Mouse (Mus musculus): ENCODE data around the gene Aoc2.
A peak's percentile ranks its signal among the peaks of the same experiment; 100 is the strongest.
"Not testable (repeated sequence)": the region's sequence is repeated elsewhere in the genome, so short reads cannot be mapped to it uniquely, and the experiment has no call there.

Gene Aoc2

DNA sequence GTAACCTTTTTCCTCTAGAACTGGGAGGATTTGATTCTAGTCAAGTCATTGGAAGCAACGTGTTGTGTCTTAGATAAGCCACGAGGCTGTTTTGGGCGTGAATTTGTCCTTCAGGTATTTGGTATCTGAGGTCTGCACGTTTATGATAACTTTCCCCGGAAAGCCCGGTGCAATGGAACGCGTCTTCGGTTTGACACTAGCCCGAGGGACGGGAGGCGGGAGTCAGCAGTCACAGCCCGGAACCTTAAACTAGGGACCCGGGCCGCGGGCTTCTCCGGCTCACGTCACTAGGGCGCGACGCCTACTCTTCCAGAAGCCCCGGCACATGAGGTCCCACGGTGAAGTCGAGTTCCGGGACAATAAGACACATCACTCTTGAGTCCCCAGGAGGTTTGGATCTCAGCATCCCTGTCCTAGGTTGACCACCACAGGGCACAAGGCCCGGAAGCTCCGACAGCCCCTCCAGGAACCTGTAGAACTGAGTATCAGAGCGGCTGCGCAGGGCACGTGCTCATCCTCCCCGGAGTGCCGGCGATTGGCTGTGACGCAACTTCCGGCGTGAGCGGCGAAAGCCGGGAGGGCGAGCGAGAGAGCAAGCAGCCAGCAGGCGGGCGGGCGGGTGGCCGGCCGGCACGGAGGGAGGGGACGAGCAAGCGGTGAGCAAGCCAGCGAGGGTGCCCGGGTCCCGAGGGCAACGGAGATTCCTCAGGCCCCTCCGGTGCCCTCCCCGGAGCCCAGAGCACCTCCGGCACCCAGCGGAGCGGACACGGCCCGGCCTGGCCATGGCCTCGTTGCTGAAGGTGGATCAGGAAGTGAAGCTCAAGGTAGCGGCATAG, 9.0 kb upstream of the Aoc2 start, which contains the start of gene Psme3:
Gene Psme3 (plus strand): TSS at position 549 of the 836 bp plus-strand sequence.
- DNase-seq (ENCODE audit: low spot score in 2 of 2) = peak; percentile 85 to 91

DNA sequence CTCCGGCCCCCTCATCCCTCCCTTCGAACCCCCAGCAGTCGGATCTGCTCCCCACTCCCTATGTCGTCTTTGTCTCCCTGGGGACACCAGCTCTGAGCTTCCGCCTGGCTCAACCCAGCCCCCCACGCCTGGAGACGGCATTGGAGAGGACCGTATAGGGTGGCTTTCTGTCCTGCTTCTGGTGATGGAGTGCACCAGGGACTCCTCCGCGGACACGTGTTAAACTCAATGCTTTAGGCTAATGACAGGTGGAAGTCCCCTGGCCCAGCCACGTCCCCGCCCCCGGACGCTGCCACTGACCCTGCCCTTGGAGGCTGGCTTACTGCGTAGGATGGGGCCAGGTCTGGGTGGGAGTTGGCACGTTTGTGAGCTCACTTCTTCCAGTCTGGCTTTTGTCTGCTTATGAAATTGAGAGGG, 8.4 kb upstream of the Aoc2 start:
- DNase-seq (ENCODE audit: low spot score in 2 of 2) = peak; percentile 39 to 55

DNA sequence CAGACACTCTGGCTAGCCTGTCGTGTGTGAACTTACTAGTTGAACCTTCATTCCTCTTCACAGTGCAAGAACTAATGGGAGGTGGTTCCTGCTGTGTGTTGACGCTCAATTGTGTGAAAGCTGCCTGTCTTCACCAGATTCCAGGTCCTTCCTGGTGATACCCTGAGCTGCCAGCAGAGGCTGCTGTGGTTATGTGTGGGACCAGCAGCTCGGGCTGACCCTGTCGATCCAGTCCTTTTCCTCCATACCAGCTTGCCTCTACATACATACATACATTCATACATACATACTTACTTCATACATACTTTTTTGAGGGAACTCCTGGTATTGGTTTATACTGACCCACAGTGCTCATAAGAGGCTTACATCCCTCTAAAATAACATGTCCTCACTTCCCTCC, 1.3 kb upstream of the Aoc2 start:
- DNase-seq (ENCODE audit: low spot score in 2 of 2) = peak in 1 of 2 experiments; percentile 43

DNA sequence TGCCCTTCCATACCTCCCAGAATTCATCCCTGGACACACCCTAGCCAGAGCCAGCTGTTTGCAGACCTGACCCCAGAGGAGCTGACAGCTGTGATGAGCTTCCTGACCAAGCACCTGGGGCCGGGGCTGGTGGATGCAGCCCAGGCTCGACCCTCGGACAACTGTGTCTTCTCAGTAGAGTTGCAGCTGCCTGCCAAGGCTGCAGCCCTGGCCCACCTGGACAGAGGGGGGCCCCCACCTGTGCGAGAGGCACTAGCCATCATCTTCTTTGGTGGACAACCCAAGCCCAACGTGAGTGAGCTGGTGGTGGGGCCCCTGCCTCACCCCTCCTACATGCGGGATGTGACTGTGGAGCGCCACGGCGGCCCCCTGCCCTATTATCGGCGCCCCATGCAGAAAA, 338 bp downstream of the Aoc2 start:
- not testable (repeated sequence) for DNase-seq (ENCODE audit: low spot score in 2 of 2)

DNA sequence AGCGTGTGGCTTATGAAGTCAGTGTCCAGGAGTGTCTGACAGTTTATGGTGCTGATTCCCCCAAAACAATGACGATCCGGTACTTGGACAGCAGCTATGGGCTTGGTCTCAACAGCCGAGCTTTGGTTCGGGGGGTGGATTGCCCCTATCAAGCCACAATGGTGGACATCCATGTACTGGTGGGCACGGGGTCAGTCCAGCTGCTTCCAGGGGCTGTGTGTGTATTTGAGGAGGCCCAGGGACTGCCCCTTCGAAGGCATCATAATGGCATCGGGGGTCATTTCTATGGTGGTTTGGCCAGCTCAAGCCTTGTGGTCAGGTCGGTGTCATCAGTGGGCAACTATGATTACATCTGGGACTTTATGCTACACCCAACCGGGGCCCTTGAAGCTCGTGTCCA, 1.3 kb downstream of the Aoc2 start:
- no peak for DNase-seq (ENCODE audit: low spot score in 2 of 2)

DNA sequence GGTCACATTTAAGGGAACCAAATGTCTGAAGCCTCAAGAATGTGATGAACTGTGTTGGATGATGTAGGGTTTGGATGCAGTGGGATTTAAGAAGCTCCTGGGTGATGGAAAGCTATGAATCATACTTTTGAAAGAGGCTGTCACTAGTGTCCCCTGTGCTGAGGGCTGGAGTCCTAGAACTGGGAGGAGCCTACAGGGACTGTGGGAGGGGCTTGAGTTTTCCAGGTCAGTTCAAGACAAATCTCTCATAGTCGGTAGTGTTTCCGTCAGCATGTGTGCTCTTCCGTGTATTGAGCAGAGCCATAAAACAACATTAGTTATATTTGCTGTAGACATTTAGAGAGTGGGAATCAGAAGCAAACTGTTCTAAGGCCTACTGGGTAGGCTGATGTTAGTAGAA, 2.4 kb downstream of the Aoc2 start:
- DNase-seq (ENCODE audit: low spot score in 2 of 2) = no peak

DNA sequence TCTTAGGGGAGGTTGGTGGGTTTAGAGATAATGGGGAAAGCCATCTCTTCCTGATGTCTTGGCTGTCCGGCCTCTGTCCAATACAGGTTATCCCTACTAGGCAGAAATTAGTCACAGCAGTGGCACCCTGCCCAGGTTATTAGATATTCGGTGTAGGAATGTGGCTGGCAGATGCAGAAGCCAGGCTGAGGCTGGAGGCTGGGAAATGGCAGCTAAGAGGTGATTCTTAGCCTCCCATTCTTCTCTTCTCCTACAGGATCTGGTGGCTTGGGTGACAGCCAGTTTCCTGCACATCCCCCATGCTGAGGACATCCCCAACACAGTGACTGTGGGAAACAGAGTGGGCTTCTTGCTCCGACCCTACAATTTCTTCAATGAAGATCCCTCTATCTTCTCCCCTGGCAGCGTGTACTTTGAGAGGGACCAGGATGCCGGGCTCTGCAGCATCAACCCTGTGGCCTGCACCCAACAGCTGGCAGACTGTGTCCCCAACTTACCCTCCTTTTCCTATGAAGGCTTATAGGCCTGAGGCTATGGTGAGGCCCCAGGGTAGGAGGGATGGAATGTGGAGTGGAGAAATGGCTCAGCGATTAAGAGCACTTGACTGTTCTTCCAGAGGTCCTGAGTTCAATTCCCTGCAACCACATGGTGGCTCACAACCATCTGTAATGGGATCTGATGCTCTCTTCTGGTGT, 4.2 kb downstream of the Aoc2 start:
- no peak for DNase-seq (ENCODE audit: low spot score in 2 of 2)

DNA sequence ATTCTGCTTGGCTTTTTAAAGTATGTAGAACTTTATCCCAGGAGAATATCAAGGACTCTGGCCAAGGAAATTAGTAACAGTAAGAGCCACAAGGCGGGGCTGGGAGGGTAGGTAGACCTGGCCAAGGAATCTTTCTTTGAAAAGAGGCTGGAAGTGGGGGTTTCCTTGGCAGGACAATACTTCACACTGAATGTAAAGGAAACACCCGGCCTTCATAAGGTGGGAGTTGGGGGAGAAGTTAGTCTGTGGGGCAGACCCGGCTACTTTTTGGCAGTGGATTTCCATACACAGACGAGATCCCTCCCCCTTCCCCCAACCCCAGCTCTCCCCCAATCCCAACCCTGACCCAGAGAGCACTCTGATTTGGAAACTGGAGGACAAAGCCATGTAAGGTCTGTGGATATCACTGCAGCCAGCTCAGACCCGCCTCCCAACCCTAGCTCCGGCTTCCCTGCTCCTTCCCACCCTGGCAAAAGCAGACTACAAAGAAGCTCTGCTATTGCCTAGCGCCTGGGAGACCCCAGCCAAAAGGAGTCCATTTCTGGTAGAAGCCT, 5.6 kb downstream of the Aoc2 start, which contains the start of gene Aoc3:
Gene Aoc3 (plus strand): TSS at position 235 of the 554 bp plus-strand sequence.
- no peak for DNase-seq (ENCODE audit: low spot score in 2 of 2)

DNA sequence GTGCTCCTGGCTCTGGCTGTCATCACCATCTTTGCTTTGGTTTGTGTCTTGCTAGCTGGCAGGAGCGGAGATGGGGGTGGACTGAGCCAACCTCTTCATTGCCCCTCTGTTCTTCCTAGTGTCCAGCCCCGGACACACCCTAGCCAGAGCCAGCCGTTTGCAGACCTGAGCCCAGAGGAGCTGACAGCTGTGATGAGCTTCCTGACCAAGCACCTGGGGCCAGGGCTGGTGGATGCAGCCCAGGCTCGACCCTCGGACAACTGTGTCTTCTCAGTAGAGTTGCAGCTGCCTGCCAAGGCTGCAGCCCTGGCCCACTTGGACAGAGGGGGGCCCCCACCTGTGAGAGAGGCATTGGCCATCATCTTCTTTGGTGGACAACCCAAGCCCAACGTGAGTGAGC, 6.1 kb downstream of the Aoc2 start:
- DNase-seq (ENCODE audit: low spot score in 2 of 2) = not testable (repeated sequence)

DNA sequence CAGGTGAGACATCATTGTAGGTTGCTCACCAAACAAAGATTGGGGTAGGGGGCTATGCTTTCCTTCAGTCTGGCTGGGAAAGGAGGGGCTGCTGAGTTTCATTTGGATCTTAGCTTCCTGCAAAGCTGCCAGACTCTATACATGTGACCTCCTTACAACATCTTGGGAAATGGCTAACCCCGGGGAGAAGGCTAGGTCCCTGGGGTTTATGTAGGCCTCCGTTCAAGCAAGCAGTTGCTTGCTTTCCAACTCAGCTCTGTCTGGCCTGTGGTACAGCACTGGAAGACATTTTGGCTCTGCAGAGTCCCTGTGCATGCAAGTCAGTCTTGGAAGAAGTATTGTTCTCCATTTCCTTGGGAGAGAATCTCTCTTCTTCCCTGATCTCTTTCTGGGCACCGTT, 7.7 kb downstream of the Aoc2 start:
- DNase-seq (ENCODE audit: low spot score in 2 of 2) = no peak

DNA sequence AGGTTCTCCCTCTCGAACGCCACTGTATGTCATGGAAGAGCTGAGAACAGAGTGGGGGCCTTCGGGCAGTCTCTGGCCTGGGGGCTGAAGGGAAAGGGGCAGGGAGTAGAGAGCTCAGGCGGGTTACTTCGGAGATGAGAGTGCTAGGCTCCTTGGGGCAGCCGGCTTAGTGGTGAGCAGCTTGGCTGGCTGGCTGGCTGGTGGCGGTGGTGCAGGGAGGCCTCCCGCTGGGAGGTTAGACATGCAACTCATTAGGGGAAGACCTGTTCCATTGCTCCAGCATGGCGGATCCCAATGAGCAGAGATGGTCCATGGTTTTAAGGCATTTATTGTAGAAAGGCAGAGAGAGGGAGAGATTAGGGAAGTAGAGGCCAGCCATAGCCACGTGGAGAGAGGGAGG, 9.2 kb downstream of the Aoc2 start:
- DNase-seq (ENCODE audit: low spot score in 2 of 2) = no peak

DNA sequence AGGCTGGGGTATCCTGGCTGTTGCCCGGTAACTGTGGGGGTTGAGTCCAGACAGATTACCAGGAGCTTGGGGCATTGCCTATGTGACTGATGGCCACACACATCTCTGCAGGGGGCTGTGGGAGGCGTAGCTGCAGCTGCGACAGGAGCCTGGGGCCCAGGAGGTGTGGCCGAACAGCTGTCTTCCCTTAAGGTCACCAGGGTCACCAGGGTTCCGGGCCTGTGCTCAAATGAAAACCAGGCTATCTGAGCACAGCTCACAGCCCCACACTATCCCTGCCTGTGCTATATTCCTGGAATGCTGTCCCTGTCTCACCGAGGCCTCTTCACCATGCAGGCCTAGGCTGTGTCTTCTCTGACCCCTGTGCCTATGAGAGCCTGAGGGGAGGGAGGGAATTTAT, 9.7 kb downstream of the Aoc2 start:
- DNase-seq (ENCODE audit: low spot score in 2 of 2) = no peak

DNA sequence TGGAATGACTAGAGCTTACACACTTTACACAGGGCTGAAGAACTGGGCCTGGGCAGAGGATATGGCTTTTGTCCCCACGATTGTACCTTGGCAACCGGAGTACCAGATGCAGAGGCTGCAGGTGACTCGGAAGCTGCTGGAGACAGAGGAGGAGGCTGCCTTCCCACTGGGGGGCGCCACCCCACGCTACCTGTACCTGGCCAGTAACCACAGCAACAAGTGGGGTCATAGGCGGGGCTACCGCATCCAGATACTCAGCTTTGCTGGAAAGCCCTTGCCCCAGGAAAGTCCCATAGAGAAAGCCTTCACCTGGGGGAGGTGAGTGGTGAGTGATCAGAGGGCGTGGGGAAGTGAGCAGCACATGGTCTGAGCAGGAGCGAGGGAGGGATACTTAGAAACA, 10.8 kb downstream of the Aoc2 start:
- no peak for DNase-seq (ENCODE audit: low spot score in 2 of 2)

DNA sequence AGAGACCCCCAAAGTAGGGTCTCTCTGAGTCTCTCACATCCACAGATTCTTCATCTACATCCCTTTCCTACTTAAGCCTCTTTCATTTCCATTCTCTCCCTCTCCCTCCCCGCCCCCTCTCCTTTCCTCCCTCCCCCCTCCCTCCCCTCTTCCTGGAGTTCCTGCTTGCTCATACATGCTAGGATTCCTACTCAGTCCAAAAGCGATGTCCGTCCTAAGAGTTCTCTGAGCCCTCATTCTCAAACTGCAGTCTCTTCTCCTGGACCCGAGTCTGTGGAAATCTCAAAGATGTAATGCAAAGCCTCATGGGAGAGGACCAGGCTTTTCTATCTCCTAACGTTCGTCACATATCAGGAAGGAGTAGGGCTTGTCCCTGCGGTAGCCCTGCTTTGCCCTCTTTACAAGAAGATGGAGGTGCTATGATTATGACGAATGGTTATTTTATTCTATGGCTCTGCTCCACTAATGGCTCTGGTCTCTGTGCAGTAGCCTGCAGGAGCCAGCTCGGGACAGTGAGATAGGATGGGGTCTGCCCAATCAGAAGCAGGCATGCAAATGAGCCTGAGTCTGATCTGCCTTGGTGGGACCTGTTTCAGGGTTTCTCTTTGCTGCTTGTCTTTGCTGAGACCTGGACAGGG, 13.4 kb downstream of the Aoc2 start:
- no peak for DNase-seq (ENCODE audit: low spot score in 2 of 2)

DNA sequence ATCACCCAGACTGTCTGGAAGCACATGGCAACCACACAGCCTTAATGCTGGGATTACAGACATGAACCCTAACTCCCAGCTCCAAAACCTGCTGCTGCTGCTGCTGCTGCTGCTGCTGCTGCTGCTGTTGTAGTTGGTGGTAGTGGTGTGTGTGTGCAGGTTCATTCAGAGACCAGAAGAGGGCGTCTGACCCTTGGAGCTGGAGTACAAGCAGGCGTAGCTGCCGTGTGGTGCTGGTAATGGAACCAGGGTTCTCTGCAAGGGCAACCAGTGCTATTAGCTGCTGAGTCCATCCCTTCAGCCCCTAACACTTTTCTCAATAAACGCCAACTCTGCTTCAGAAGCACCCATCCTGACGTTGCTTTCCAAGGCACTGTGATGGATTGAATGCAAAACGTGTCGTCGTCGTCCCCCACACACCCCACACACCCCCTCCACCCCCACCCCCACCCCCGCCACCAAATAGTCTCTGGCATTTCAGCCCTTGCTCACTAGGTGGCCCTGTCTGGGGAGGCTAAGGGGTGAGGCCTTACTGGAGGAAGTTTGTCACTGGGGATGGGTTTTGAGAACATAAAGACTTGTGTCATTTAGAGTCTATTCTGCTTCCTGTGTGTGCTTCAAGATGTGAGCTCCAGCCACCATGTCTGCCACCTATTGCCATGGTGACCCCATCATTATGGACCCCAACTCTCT, 22.4 kb downstream of the Aoc2 start:
- no peak for DNase-seq (ENCODE audit: low spot score in 2 of 2)

DNA sequence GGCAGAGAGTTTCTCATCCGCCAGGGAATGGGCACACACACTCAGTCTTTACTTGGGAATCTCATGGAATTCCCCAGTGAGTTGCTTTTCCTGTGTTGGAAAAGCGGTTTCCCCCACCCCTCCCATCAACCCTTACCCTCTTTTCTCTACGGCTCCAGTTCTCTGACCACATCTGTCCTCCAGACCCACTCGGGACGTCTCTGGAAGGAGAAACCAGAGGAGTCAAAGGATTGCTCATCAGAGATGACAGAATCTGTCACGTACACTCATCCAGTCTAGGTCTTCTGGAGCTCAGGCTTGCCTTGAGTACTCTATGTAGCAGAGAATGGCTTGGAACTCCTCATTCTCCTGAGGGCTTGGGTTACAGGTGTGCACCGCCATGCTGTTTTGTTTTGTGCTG, 23.9 kb downstream of the Aoc2 start:
- DNase-seq (ENCODE audit: low spot score in 2 of 2) = no peak

DNA sequence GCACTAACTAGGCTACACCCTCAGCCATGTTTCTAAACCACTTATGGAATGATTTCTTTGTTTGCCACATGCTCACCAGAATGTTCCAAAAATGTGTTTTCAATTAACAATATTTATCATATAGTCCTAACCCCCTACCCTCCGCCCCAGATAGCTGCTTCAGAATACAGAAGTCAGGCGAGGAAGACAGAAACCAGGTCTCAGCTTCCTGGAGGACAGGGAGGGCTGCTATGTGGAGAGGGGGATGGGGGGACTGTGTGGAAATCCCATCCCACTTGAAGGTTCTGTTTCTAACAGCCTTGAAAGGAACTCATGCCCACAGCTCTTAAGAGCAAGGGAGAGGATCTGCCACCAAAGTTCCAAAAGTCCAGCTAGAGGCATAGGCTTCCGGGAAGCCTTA, 24.4 kb downstream of the Aoc2 start:
- DNase-seq (ENCODE audit: low spot score in 2 of 2) = no peak

DNA sequence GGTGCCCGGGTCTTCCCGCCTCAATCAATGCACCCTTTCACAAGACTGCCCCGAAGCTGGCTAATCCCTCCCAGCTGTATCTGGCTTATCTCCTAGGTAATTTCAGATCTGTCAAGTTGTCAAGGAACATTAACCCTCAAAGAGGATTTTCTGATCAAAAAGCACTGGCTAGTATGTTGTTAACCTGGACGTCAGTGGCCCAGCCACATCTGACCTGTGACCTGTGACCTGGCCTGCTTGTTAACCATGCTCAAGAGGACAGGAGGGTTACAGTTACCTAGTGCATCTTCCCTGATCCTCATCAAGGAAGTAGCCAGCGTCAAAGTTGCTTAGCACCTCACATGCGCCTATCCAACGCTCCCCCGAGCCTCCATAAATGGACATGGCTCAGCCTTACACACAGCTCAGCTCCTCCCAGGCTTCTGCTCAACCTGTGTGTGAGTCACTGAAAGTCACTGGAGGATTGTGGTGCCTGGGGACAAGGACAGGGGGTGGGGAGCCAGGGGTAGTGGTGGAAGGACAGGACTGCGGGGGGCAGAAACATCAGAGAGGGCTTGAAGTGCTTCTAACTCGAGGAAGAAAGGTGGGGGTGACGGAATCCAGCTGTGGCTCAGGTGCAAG, 26.3 kb downstream of the Aoc2 start:
- no peak for DNase-seq (ENCODE audit: low spot score in 2 of 2)

DNA sequence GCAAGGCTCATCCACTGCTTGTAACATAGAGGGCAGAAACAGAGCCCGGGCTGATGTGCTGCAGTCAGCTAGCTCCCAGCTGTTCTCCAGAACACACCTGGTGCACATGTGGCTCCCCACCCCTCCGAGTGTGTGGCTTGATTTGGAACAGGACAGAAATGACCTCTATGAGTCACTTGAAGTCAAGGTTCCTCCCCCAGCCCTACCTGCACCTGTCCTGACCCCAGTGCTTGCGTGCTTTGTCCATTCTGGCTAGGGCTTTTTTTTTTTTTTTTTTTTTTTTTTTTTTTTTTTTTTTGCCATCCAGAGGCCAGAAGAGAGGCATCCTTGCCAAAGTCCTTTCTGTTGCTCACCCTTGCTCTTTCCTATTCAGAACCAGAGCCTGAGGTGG, 26.9 kb downstream of the Aoc2 start:
- no peak for DNase-seq (ENCODE audit: low spot score in 2 of 2)

DNA sequence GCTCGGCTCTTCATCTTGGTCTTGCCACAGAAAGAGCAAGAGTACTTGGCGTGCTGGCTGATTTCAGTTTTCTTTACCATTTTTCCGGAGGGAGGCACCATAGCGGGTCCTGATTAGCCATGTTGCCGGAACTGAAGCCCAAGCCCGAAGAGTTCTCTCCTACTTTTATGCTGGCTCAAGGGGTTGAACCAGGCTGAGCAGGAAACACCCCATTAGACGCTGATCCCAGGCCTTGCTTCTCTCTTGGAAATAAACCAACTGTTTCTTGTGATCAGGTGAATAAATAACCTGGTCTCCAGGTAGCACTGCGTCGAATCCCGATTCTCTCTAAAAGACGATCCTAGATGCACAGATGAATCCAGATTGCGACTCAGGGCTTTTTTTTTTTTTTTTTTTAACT, 28.6 kb downstream of the Aoc2 start:
- DNase-seq (ENCODE audit: low spot score in 2 of 2) = no peak

DNA sequence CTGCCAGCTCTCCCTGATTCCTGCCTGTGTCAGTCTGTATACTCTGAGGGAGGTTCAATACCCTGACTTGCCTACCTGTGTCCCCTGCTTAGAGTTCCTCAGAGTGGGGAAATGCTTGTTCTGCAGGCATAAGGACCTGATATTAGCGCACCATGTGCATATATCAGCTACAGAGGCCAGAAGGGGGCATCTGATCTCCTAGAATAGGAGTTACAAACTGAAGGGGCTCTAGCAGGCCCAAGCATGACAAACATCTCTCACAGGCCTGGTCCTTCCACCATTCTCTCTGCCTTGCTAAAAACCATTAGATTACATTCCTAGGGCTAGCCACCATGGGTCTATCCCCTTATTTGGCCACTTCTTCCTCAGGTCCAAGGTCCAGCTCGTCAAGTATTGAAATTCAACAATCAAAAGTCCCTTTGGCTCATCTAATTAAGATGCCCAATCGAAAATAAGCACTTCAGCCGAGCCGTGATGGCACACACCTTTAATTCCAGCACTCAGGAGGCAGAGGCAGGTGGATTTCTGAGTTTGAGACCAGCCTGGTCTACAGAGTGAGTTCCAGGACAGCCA, 29.7 kb downstream of the Aoc2 start:
- no peak for DNase-seq (ENCODE audit: low spot score in 2 of 2)
